Mouse (Mus musculus): Measurements from ENCODE around the gene Pcsk7. TPM values are rescaled to one million over a fixed set of nuclear protein-coding genes. Genes with fewer than 3 reads are reported as not detected.

Pcsk7 gene
- total and polyA plus RNA-seq, 3 experiments = 12.7 to 14.3 TPM; not detected in 1

- peaks cover 12% of the 10 kb centered on the region for H3K79me2 ChIP-seq (ENCODE audit: control insufficient read depth, insufficient read depth, low read length, poor library complexity)
- peak; percentile 90 for DNase-seq (ENCODE audit: low read depth, low spot score)
- H3K9me3 ChIP-seq (replicated peaks; ENCODE audit: insufficient read depth, low read length) = no peaks in the 10 kb centered on the region
- peak within 1 kb of the TSS; percentile 84 to 87 for H3K4me3 ChIP-seq (ENCODE audit: control insufficient read depth in 1 of 2, insufficient read depth in 1 of 2, low read depth in 2 of 2, low read length in 2 of 2)
- peak within 1 kb of the TSS; percentile 81 for H3K9ac ChIP-seq (ENCODE audit: control insufficient read depth, low read depth, low read length, poor library complexity, severe bottlenecking)
- peaks cover 2 to 11% of the 10 kb centered on the region in 2 experiments; a peak in 2 of 4 replicates for H3K4me1 ChIP-seq (ENCODE audit: control insufficient read depth in 1 of 2, insufficient read depth in 2 of 2, low read length in 2 of 2)
- no peaks in the 10 kb centered on the region for H3K27me3 ChIP-seq (ENCODE audit: control insufficient read depth in 1 of 2, insufficient read depth in 2 of 2, low read length in 2 of 2)
- peaks cover 0 to 4% of the 10 kb centered on the region in 2 experiments; a peak in 1 of 4 replicates for H3K36me3 ChIP-seq (ENCODE audit: control insufficient read depth in 1 of 2, insufficient read depth in 2 of 2, low read length in 2 of 2)
- H3K27ac ChIP-seq (ENCODE audit: control insufficient read depth, low read depth, low read length) = peak within 1 kb of the TSS; percentile 43
- TF ChIP-seq TBP (IDR thresholded peaks at IDR 0.05; ENCODE audit: low read depth, low read length) (0 out of 2 replicates have a peak, but pooled peaks have one; percentile 25), USF2 (IDR thresholded peaks at IDR 0.05; ENCODE audit: borderline replicate concordance in 1 of 2, insufficient read depth in 1 of 2, low read depth in 1 of 2, low read length in 2 of 2) (no peak), EP300 (IDR thresholded peaks at IDR 0.05; ENCODE audit: low read depth in 1 of 2, low read length in 2 of 2) (0 out of 4 replicates have a peak, but pooled peaks of 1 of the 2 experiments have one; percentile 4), POLR2A (IDR thresholded peaks at IDR 0.05; ENCODE audit: control insufficient read depth in 1 of 2, insufficient read depth in 1 of 2, low read depth in 1 of 2, low read length in 2 of 2, poor library complexity in 1 of 2) (peak in 1 of 2 experiments; percentile 54; a peak in 1 of 4 replicates), ZC3H11A (IDR thresholded peaks at IDR 0.05; ENCODE audit: low read depth, low read length) (no peak), NRF1 (IDR thresholded peaks at IDR 0.05; ENCODE audit: insufficient read depth, low read depth, low read length, poor library complexity, severe bottlenecking) (peak; percentile 54), POLR2AphosphoS2 (IDR thresholded peaks at IDR 0.05; ENCODE audit: low read length) (peak; percentile 48; the same call in 1 of the 2 replicates), UBTF (IDR thresholded peaks at IDR 0.05; ENCODE audit: borderline replicate concordance, insufficient read depth, low read depth, low read length) (no peak), TCF12 (IDR thresholded peaks at IDR 0.05; ENCODE audit: low read depth, low read length) (peak; percentile 27; the same call in 1 of the 2 replicates), HCFC1 (IDR thresholded peaks at IDR 0.05; ENCODE audit: low read depth, low read length) (peak; percentile 89), NELFE (IDR thresholded peaks at IDR 0.05; ENCODE audit: low read depth, low read length) (no peak), ETS1 (IDR thresholded peaks at IDR 0.05; ENCODE audit: low read depth, low read length) (peak; percentile 64; the same call in 1 of the 2 replicates), POLR2AphosphoS5 (IDR thresholded peaks at IDR 0.05; ENCODE audit: borderline replicate concordance, low read depth, low read length) (no peak), MAZ (IDR thresholded peaks at IDR 0.05; ENCODE audit: low read depth, low read length) (peak; percentile 40; the same call in 1 of the 2 replicates), ELF1 (IDR thresholded peaks at IDR 0.05; ENCODE audit: low read depth, low read length) (0 out of 2 replicates have a peak, but pooled peaks have one; percentile 26), MYB (IDR thresholded peaks at IDR 0.05; ENCODE audit: low read depth, low read length) (no peak), RAD21 (IDR thresholded peaks at IDR 0.05; ENCODE audit: low read depth, low read length) (no peak), MEF2A (IDR thresholded peaks at IDR 0.05; ENCODE audit: extremely low read depth, insufficient replicate concordance, low read depth, low read length, poor library complexity, severe bottlenecking) (no peak), JUND (IDR thresholded peaks at IDR 0.05; ENCODE audit: low read depth, low read length) (no peak), E2F4 (IDR thresholded peaks at IDR 0.05; ENCODE audit: borderline replicate concordance, low read depth, low read length) (no peak), ZKSCAN1 (IDR thresholded peaks at IDR 0.05; ENCODE audit: low read depth, low read length) (no peak), ZMIZ1 (IDR thresholded peaks at IDR 0.05; ENCODE audit: low read depth, low read length) (0 out of 2 replicates have a peak, but pooled peaks have one; percentile 7), SIN3A (IDR thresholded peaks at IDR 0.05; ENCODE audit: low read length) (peak; percentile 99), RCOR1 (IDR thresholded peaks at IDR 0.05; ENCODE audit: low read depth, low read length) (no peak), MAFK (IDR thresholded peaks at IDR 0.05; ENCODE audit: borderline replicate concordance, low read depth, low read length) (no peak), KAT2A (conservative IDR thresholded peaks at IDR 0.05; ENCODE audit: low read depth, low read length) (no peak; the same call in 1 of the 2 replicates), GATA1 (IDR thresholded peaks at IDR 0.05; ENCODE audit: low read depth, low read length) (no peak), ZNF384 (IDR thresholded peaks at IDR 0.05; ENCODE audit: low read depth, low read length) (no peak), BHLHE40 (IDR thresholded peaks at IDR 0.05; ENCODE audit: borderline replicate concordance, low read depth, low read length) (no peak), CHD2 (IDR thresholded peaks at IDR 0.05; ENCODE audit: low read length) (no peak), CHD1 (IDR thresholded peaks at IDR 0.05; ENCODE audit: low read depth, low read length) (no peak), MAX (IDR thresholded peaks at IDR 0.05; ENCODE audit: low read length) (no peak), USF1 (IDR thresholded peaks at IDR 0.05; ENCODE audit: low read depth, low read length) (no peak), CTCF (IDR thresholded peaks at IDR 0.05 in 2 of 3, conservative IDR thresholded peaks at IDR 0.05 in 1 of 3; ENCODE audit: control insufficient read depth in 1 of 3, insufficient read depth in 1 of 3, low read depth in 2 of 3, low read length in 3 of 3, poor library complexity in 1 of 3, severe bottlenecking in 1 of 3) (no peak)
Observed at GRCm38 (mm10) chr9:45955107-45955963, 49.0 kb downstream of the Pcsk7 start, which contains the start of gene Sidt2. Gene Sidt2, minus strand, starts transcription at chr9:45955258.

Data from MEL (cell line).